Mouse (Mus musculus): ENCODE measurements around the gene Bhlhe41.

The Bhlhe41 gene

GRCm38 (mm10) chr6:145865289-145865885 lies at the start of gene Bhlhe41:
Gene Bhlhe41 (minus strand): TSS chr6:145865558.
- in situ Hi-C loops (cut with MboI; ENCODE audit: low pct_unique_long_range_greater_than_20kb in 1 of 2, low sequenced_read_pairs in 2 of 2, unreplicated experiment in 1 of 2) = no loop called here

DNA sequence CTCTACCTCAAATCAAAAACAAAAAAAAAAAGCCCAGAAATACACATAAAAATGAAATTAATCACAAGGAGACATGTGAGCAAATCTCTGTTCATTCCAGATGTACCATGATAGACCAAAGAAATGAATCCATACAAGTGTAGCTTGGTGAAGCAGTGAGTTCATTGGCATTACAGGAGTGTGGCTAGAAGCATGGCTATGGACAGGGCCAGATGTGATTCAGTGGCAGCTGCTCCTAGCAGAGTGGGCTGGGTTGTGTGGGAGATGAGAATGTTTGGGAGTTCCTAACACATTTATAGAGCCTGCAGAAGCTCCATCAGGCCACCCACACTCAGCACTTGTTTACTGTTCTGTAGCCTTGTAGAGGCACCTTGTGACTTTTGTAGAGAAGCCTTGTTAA lies 46.9 kb upstream of the Bhlhe41 start:
- in situ Hi-C loops (cut with MboI; ENCODE audit: low pct_unique_long_range_greater_than_20kb in 1 of 2, low sequenced_read_pairs in 2 of 2, unreplicated experiment in 1 of 2) = no loop called here

- in situ Hi-C loops (cut with MboI; ENCODE audit: low pct_unique_long_range_greater_than_20kb in 1 of 2, low sequenced_read_pairs in 2 of 2, unreplicated experiment in 1 of 2) = no loop called here
These were observed 45.4 kb upstream of the Bhlhe41 start for GRCm38 (mm10) chr6:145910469-145911426.

DNA sequence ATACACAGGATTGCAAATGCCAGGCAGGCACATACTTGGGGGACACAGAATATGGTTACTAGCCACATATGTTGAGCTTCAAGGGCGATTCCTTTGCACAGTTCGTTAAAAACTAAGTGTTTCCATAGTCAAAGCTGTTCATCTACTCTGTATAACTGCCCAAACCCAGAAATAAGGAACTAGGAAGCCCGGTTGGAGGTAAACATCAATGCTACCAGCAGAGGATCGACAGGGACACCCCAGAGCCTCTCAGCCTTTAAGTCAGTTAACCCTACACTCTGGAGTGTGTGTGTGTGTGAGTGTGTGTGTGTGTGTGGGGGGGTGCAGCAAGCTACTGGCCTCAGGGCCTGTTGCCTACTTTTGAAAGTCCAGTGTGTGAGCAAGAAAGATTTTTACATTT lies 44.6 kb upstream of the Bhlhe41 start:
- in situ Hi-C loops (cut with MboI; ENCODE audit: low pct_unique_long_range_greater_than_20kb in 1 of 2, low sequenced_read_pairs in 2 of 2, unreplicated experiment in 1 of 2) = no loop called here

DNA sequence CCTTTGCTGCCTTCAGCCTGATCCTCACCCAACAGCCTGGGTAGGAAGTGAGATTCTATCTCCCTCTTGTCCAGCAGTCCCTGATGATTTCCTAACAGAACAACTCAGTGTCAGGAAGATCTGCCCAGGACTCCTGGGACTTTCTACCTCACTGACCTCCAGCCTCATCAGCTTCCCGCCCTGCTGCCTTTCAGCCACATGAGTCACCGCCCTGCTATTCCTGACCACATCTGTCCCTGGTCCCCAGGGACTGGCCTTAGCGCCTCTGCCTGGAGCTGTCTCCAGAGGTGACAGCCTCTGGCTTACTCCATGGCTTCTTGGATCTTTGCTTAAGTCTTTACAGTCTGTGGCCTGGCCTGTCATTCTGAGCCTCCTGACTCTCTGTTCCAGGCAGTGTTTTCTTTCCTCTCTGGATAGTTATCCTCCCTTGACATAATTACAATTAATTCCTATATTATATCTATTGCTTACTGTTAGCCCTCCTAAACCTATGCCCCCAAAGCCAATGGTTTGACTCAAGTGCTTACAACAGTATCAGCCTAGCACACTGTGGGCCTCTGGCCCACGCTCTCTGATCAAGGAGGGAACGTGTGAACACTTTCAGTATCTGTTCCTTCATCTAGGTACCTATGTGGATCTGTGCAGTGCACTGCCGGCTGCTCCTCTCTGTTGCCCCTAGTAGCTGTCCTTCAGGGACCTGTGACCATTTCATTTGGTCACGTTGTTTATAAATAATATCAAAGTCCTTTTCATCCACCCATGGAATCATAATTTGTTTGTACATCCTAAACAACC lies 40.9 kb upstream of the Bhlhe41 start:
- in situ Hi-C loops (cut with MboI; ENCODE audit: low pct_unique_long_range_greater_than_20kb in 1 of 2, low sequenced_read_pairs in 2 of 2, unreplicated experiment in 1 of 2) = no loop called here

GRCm38 (mm10) chr6:145904616-145905015 lies 39.3 kb upstream of the Bhlhe41 start:
- in situ Hi-C loops (cut with MboI; ENCODE audit: low pct_unique_long_range_greater_than_20kb in 1 of 2, low sequenced_read_pairs in 2 of 2, unreplicated experiment in 1 of 2) = no loop called here

DNA sequence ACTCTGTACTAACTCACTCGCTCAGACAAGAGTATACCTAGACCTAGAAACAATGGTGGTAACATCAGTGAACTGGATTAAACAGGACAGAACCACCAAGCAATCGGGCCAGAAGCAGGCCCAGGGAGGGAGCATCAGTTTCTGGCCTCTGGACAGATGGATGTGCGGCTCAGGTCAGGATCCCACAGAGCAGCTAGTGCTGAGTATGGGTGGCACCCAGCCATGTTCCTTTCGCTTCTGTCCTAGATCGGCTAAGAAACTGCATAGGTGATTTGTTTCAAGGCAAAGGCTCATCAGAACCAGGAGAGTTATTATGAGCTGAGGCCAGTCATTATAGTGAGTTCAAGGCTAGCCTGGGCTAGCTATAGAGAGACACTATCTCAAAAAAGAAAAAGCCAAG lies 38.8 kb upstream of the Bhlhe41 start:
- in situ Hi-C loops (cut with MboI; ENCODE audit: low pct_unique_long_range_greater_than_20kb in 1 of 2, low sequenced_read_pairs in 2 of 2, unreplicated experiment in 1 of 2) = no loop called here

DNA sequence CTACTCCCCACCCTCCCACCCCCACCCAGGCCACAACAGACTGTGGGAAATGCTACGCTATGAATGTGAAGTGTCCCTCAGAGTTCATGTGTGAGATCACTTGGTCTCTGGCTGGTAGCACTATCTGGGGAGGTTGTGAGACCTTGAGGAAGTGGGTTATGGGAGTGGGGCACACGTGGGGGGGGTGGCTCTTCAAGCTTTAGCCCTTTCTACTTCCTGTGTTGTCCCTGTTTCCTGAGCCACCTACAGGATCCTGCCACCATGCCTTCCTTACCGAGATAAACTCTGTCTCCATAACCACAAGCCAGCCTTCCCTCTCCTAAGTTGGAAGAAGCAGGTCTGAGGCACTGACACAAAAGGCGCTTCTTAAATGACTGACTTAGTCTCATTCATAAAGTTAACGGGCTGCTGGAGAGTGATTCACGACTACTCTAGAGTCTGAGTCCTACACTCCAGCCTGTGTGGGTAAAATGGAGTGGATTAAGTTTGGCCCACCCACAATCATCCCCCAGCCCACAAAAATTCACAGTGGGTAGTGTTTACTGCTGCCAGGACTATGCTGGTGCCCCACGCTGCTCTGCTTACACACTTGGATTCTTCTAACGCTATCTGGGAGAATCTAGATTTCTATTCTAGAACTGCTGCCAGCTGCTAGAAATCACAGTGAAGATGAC lies 29.4 kb upstream of the Bhlhe41 start:
- in situ Hi-C loops (cut with MboI; ENCODE audit: low pct_unique_long_range_greater_than_20kb in 1 of 2, low sequenced_read_pairs in 2 of 2, unreplicated experiment in 1 of 2) = no loop called here

DNA sequence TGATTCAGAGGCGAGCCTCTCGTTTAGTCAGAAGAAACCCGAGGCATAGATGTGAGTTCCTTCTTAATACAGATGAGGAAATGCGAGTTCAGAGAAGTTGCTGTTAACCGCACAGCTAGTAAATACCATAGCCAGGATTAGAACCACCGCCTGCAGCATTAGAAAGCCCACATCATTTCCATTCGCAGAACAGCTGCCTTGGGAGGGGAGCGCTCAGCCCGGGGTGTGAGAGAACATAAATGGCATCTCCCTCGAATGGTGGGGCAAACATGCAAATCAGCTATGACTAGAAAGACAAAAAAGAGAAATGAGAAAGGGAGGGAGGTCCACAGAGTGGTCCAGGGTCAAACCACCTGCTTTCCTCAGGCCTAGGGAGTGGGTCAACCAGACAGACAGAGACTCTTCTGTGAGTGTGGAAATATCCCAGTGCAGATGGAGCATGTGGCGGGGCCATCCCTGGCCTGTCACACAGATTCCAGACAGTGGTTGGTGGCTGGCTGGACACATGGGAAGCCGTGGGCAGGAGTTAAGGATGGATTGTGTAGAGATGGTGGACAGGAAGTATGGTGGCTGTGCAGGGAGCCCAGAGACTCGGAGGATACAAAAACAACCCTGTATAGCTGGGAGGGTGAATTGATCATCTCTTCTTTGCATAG lies 28.1 kb upstream of the Bhlhe41 start:
- in situ Hi-C loops (cut with MboI; ENCODE audit: low pct_unique_long_range_greater_than_20kb in 1 of 2, low sequenced_read_pairs in 2 of 2, unreplicated experiment in 1 of 2) = no loop called here

GRCm38 (mm10) chr6:145892381-145893265 lies 27.3 kb upstream of the Bhlhe41 start:
- in situ Hi-C loops (cut with MboI; ENCODE audit: low pct_unique_long_range_greater_than_20kb in 1 of 2, low sequenced_read_pairs in 2 of 2, unreplicated experiment in 1 of 2) = no loop called here

- in situ Hi-C loops (cut with MboI; ENCODE audit: low pct_unique_long_range_greater_than_20kb in 1 of 2, low sequenced_read_pairs in 2 of 2, unreplicated experiment in 1 of 2) = no loop called here
These were observed 26.6 kb upstream of the Bhlhe41 start for GRCm38 (mm10) chr6:145891951-145892350.

DNA sequence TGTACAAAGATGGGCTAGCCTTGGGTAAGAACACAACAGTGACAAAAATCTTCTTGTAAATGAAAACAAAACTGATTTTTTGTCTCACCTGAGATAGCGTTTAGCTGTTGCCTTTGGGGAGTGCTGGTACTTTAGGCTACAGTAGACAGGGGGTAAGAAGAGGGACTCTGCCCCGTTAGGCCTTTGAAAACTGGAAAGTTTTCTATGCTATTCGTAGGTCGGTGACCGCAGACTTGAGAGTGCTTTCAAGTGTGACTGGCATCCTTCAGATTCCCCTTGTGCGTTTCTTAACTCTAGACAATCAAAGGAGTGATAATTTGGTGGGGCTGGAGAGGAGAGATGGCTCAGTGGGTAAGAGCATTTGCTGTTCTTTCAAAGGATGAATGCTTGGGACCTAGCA lies 22.4 kb upstream of the Bhlhe41 start:
- in situ Hi-C loops (cut with MboI; ENCODE audit: low pct_unique_long_range_greater_than_20kb in 1 of 2, low sequenced_read_pairs in 2 of 2, unreplicated experiment in 1 of 2) = no loop called here

DNA sequence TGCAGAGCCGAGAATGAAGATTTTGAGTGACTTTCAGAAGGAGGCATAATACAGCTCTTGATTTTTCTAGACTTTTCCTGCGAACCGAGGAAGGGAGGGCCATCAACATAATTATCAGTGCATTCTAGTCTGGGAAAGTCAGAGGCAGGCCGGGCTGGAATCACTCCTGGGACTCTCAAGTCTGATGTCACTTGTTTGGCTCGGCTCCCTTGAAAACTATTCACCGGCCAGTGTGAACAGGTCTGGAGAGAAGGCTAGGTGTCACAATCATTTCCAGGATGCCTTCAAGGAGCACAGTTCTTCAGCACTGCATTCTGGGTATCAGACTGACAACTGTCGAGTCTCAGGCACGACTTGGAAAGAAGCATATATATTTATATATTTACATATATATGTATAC lies 20.9 kb upstream of the Bhlhe41 start:
- in situ Hi-C loops (cut with MboI; ENCODE audit: low pct_unique_long_range_greater_than_20kb in 1 of 2, low sequenced_read_pairs in 2 of 2, unreplicated experiment in 1 of 2) = no loop called here

GRCm38 (mm10) chr6:145885069-145885468 lies 19.7 kb upstream of the Bhlhe41 start:
- in situ Hi-C loops (cut with MboI; ENCODE audit: low pct_unique_long_range_greater_than_20kb in 1 of 2, low sequenced_read_pairs in 2 of 2, unreplicated experiment in 1 of 2) = no loop called here

DNA sequence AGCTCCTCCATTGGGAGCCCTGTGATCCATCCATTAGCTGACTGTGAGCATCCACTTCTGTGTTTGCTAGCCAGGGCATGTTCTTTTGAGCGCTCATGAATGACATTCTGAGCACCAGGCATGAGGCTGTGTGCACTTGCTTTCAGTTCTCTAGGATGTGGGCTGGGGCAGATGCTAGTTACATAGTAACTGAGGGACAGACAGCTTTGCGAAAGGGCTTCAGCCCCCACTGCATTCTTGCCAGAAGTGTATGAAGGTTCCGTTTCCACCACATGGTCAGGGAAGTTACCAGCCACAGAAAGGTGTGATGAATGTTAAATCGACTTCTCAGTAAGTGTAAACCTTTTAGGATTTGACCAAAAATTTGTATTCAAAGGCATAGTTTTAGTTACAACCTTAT lies 18.3 kb upstream of the Bhlhe41 start:
- in situ Hi-C loops (cut with MboI; ENCODE audit: low pct_unique_long_range_greater_than_20kb in 1 of 2, low sequenced_read_pairs in 2 of 2, unreplicated experiment in 1 of 2) = no loop called here

GRCm38 (mm10) chr6:145883010-145883409 lies 17.7 kb upstream of the Bhlhe41 start:
- in situ Hi-C loops (cut with MboI; ENCODE audit: low pct_unique_long_range_greater_than_20kb in 1 of 2, low sequenced_read_pairs in 2 of 2, unreplicated experiment in 1 of 2) = no loop called here

- in situ Hi-C loops (cut with MboI; ENCODE audit: low pct_unique_long_range_greater_than_20kb in 1 of 2, low sequenced_read_pairs in 2 of 2, unreplicated experiment in 1 of 2) = no loop called here
These were observed 15.3 kb upstream of the Bhlhe41 start for GRCm38 (mm10) chr6:145880609-145881008.

Measured in mouse embryonic stem cell (cell line).